Mouse (Mus musculus) kidney, embryonic 16.5 days (tissue): Measurements from ENCODE around the gene Zfp459. TPM values are rescaled to one million over a fixed set of nuclear protein-coding genes. Genes with fewer than 3 reads are reported as not detected.
"Not testable (repeated sequence)": the region's sequence is repeated elsewhere in the genome, so short reads cannot be mapped to it uniquely, and the experiment has no call there.

ENCODE experiments used
- ATAC-seq: fragments of 200-750 bp; cut with Nextera tagmentation; 2 replicates; pipeline ENCODE4 v1.8.0; 2017; ENCODE audit warnings: moderate TSS enrichment; ENCODE audit not compliant: low FRiP score, low TSS enrichment
- H3K27ac ChIP-seq: fragments of 300-500 bp; sonication (generic); 2 replicates; pipeline ENCODE4 v1.5.1; 2014; ENCODE audit warnings: low read length
- H3K27me3 ChIP-seq: fragments of 300-500 bp; sonication (generic); 2 replicates; pipeline ENCODE4 v1.6.1; 2014; ENCODE audit warnings: low read length, control low read depth, mixed read lengths; ENCODE audit not compliant: insufficient read depth
- H3K36me3 ChIP-seq: fragments of 300-500 bp; sonication (generic); 2 replicates; pipeline ENCODE4 v1.6.1; 2014; ENCODE audit warnings: low read length, control low read depth, mixed read lengths; ENCODE audit not compliant: insufficient read depth
- H3K4me1 ChIP-seq: fragments of 300-500 bp; sonication (generic); 2 replicates; pipeline ENCODE4 v1.6.1; 2014; ENCODE audit warnings: low read length, control low read depth, mixed read lengths; ENCODE audit not compliant: insufficient read depth
- H3K4me2 ChIP-seq: fragments of 300-500 bp; sonication (generic); replicated peaks from 2 replicates; pipeline ENCODE4 v1.6.1; 2014; ENCODE audit warnings: low read depth, low read length
- H3K4me3 ChIP-seq: fragments of 300-500 bp; sonication (generic); 2 replicates; pipeline ENCODE4 v1.5.1; 2014; ENCODE audit warnings: mild to moderate bottlenecking, low read length
- H3K9ac ChIP-seq: fragments of 300-500 bp; sonication (generic); replicated peaks from 2 replicates; pipeline ENCODE4 v1.6.1; 2014; ENCODE audit warnings: low read length
- H3K9me3 ChIP-seq: fragments of 300-500 bp; sonication (generic); 2 replicates; pipeline ENCODE4 v1.6.1; 2016; ENCODE audit warnings: low read length, control low read depth
- WGBS: fragments of 180-500 bp; shearing (Covaris S2); extraction: QIAGEN DNeasy Blood & Tissue Kit; methylation state at CpG from one replicate; pipeline ENCODE4 v1.1.7; 2014; 5-methylcytosine and 5-hydroxymethylcytosine counted together
- polyA plus RNA-seq: library from polyadenylated mRNA; unstranded; fragments of >200 nt; fragmentation: Nextera tagmentation; extraction: Ambion mirVana; gene quantifications from 2 replicates; pipeline ENCODE4 v1.2.1, GENCODE M21; 2015

Gene Zfp459
- 1.1 TPM in 2 replicates for polyA plus RNA-seq

GRCm38 (mm10) chr13:67421207-67421857, at the start of gene Zfp459:
Zfp459 (minus strand) TSS chr13:67421418.
- peak; percentile 92 for ATAC-seq
- Histone ChIP-seq H3K9ac (peak within 1 kb of the TSS; percentile 67), H3K4me1 (no peaks in the 10 kb centered on the region), H3K4me3 (peak within 1 kb of the TSS; percentile 63), H3K9me3 (no peaks in the 10 kb centered on the region), H3K27ac (no peak within 1 kb of the TSS), H3K27me3 (no peaks in the 10 kb centered on the region), H3K4me2 (peak within 1 kb of the TSS; percentile 65), H3K36me3 (no peaks in the 10 kb centered on the region)
- WGBS = under 1% methylated on average over 22 of the region's 22 CpGs

GRCm38 (mm10) chr13:67469274-67469673, 48.1 kb upstream of the Zfp459 start:
- Histone ChIP-seq H3K36me3 (peaks cover 26% of the 10 kb centered on the region), H3K4me1 (no peaks in the 10 kb centered on the region), H3K4me3 (no peak overlapping the region), H3K27ac (no peak overlapping the region), H3K4me2 (no peak overlapping the region), H3K27me3 (no peaks in the 10 kb centered on the region), H3K9ac (no peak overlapping the region), H3K9me3 (peaks cover 4% of the 10 kb centered on the region)
- ATAC-seq = no peak
- 96% methylated on average over 3 of the region's 3 CpGs for WGBS

GRCm38 (mm10) chr13:67463506-67464185, 42.4 kb upstream of the Zfp459 start:
- not testable (repeated sequence) for H3K9me3 ChIP-seq, H3K4me2 ChIP-seq, H3K27me3 ChIP-seq, H3K36me3 ChIP-seq, H3K27ac ChIP-seq, H3K4me3 ChIP-seq, H3K4me1 ChIP-seq, ATAC-seq, H3K9ac ChIP-seq
- 83% methylated on average over 2 of the region's 5 CpGs for WGBS

GRCm38 (mm10) chr13:67452021-67452309, 30.7 kb upstream of the Zfp459 start:
- ATAC-seq = peak; percentile 55; the same call in 1 of the 2 replicates
- peak overlapping the region; percentile 74 for H3K9ac ChIP-seq
- no peaks in the 10 kb centered on the region for H3K27me3 ChIP-seq
- H3K4me1 ChIP-seq = 0 out of 2 replicates have a peak, but pooled peaks cover 3% of the 10 kb centered on the region
- H3K27ac ChIP-seq = peak overlapping the region; percentile 75
- H3K9me3 ChIP-seq = no peaks in the 10 kb centered on the region
- peak overlapping the region; percentile 65 for H3K4me3 ChIP-seq
- peak overlapping the region; percentile 76 for H3K4me2 ChIP-seq
- WGBS = 6% methylated on average over 3 of the region's 3 CpGs
- H3K36me3 ChIP-seq = peaks cover 6% of the 10 kb centered on the region; the same call in 1 of the 2 replicates

- H3K4me3 ChIP-seq = peak within 1 kb of the TSS; percentile 65
- WGBS = 1% methylated on average over 20 of the region's 20 CpGs
- H3K4me2 ChIP-seq = peak within 1 kb of the TSS; percentile 76
- 0 out of 2 replicates have a peak, but pooled peaks cover 3% of the 10 kb centered on the region for H3K4me1 ChIP-seq
- no peaks in the 10 kb centered on the region for H3K9me3 ChIP-seq
- peak; percentile 97 for ATAC-seq
- H3K27ac ChIP-seq = peak within 1 kb of the TSS; percentile 75
- peaks cover 12% of the 10 kb centered on the region for H3K36me3 ChIP-seq
- H3K9ac ChIP-seq = peak within 1 kb of the TSS; percentile 74
- no peaks in the 10 kb centered on the region for H3K27me3 ChIP-seq
These were observed 30.2 kb upstream of the Zfp459 start, which contains the start of gene Zfp874a for GRCm38 (mm10) chr13:67451172-67452020. Zfp874a (minus strand) TSS chr13:67451624.

- not testable (repeated sequence) for H3K4me2 ChIP-seq, H3K27ac ChIP-seq, H3K4me3 ChIP-seq, H3K36me3 ChIP-seq, H3K9ac ChIP-seq, H3K27me3 ChIP-seq, ATAC-seq, H3K4me1 ChIP-seq, H3K9me3 ChIP-seq
- WGBS = 100% methylated on average over 1 of the region's 3 CpGs
These were observed 15.9 kb upstream of the Zfp459 start for GRCm38 (mm10) chr13:67437095-67437494.

- Histone ChIP-seq H3K4me2 (no peak overlapping the region), H3K9ac (no peak overlapping the region), H3K27ac (no peak overlapping the region), H3K27me3 (no peaks in the 10 kb centered on the region), H3K4me1 (no peaks in the 10 kb centered on the region), H3K4me3 (no peak overlapping the region), H3K36me3 (no peaks in the 10 kb centered on the region), H3K9me3 (no peaks in the 10 kb centered on the region)
- 62% methylated on average over 3 of the region's 3 CpGs for WGBS
- no peak for ATAC-seq
These were observed 6.9 kb upstream of the Zfp459 start for GRCm38 (mm10) chr13:67428116-67428515.

GRCm38 (mm10) chr13:67425699-67426098, 4.5 kb upstream of the Zfp459 start:
- H3K9me3 ChIP-seq, H3K27me3 ChIP-seq, H3K36me3 ChIP-seq, H3K4me3 ChIP-seq, H3K4me1 ChIP-seq, H3K4me2 ChIP-seq, ATAC-seq, H3K9ac ChIP-seq, H3K27ac ChIP-seq: not testable (repeated sequence)

- not testable (repeated sequence) for H3K36me3 ChIP-seq, H3K9ac ChIP-seq, H3K27me3 ChIP-seq, H3K4me2 ChIP-seq, ATAC-seq, H3K4me1 ChIP-seq, H3K27ac ChIP-seq, H3K9me3 ChIP-seq, H3K4me3 ChIP-seq
- 87% methylated on average over 2 of the region's 2 CpGs for WGBS
These were observed 1.3 kb upstream of the Zfp459 start for GRCm38 (mm10) chr13:67422532-67422931.
